Mouse (Mus musculus) naive thymus-derived CD4-positive, alpha-beta T cell, adult 2 months (primary cell): ENCODE data around the gene Ugt1a7c.
A peak's percentile ranks its signal among the peaks of the same experiment; 100 is the strongest.
"Not testable (repeated sequence)": the region's sequence is repeated elsewhere in the genome, so short reads cannot be mapped to it uniquely, and the experiment has no call there.

ENCODE experiments used
- DNase-seq: peaks from one replicate; pipeline ENCODE4 v3.0.0-alpha.2; 2011; ENCODE audit warnings: low read depth

Ugt1a7c gene

DNA sequence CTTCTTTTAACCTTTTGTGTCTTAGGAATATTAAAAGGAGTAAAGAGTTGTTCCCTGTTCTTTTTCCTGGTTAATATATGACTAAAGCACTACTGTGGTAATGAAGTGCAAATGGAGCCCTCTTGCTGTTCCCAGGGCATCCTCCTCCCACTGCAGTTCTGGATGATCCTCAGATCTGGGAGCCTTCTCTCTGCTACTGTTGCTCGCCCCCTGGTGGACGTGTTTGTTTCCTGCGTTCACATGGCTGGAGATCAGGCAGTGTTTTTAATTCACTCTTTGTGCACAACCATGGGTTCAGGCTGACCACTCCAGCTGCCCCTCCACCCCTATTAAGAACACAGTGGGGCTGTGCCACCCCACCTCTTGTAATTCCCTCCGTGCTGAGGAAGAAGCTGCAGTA is 25.7 kb downstream of the Ugt1a7c start:
- not testable (repeated sequence) for DNase-seq

DNA sequence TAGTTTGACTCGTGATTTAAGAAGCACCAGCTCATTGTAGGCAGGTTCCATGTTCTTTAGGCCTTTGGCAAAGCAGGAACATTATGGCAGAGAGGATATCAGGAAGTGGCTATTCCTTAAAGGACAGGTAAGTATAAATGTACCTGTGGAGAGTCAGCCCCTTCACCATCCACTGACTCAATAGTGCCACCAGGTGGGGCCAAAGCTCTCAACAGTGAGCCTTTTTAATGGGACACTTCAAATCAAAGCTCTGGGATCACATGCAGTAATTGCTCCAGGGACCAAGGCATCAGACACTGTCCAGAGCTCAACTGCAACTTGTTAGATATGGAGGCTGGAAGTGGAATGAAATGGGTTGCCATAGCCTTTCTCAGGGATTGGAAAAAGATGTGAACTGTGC is 26.7 kb downstream of the Ugt1a7c start:
- not testable (repeated sequence) for DNase-seq

DNA sequence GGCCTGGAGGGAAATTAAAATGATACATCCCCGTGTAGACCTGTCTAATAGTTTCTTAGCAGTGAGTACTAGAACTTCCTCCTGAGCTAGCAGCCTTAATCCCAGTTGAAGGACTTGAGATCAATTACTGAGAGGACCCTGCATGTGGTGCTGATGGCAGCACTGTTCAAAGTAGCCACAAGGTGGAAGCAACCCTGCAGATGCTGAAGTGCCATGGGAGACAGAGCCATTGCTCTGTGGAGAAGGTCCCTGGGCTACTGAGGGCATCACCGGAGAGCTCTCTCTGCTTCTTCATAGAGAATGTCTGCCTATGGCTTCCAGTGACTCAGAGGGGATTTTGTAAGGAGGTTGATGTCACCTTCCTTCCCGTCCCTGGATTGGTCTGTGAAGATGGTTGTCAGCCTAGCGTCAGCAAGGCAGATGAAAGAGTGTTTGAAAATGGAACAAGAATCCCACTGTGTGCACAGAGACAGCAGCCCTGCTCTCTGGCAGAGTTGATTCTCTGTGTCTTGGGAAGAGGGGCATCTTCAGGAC is 31.0 kb downstream of the Ugt1a7c start:
- DNase-seq, result not testable (repeated sequence)

DNA sequence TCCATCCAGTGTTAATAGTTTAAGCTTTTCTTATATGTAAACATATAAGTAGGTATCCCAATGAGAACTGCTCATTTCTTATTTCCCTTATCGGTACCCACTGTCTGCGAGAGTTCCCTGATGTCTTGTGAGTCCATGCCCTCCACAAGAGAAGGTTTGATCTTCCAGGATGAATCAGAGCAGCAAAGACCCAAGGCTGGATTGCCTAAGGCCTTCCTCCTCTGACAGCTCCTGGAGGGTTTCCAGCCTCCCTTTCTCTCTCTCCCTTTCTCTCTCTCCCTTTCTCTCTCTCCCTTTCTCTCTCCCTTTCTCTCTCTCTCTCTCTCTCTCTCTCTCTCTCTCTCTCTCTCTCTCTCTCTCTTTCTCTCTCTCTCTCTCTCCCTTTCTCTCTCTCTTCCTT is 34.2 kb downstream of the Ugt1a7c start:
- DNase-seq, result not testable (repeated sequence)

DNA sequence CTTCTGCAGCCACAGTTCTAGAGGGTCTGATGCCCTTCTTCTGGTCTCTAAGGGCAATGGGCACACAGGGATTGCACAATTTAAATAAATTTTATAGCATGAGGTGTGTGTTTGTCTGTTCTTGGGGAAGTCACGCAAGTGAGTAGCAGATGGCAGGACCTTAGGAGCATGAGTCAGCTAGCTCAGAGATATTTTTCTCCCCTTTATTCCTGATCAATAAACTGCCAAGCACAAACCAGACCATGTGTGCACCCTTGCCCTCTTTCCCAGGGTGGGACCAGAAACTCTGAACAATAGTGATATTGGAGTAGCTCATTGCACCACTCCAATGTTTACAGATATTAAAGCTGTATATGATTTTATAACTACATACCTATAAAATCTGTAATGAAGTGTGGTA is 35.4 kb downstream of the Ugt1a7c start:
- DNase-seq, result not testable (repeated sequence)

DNA sequence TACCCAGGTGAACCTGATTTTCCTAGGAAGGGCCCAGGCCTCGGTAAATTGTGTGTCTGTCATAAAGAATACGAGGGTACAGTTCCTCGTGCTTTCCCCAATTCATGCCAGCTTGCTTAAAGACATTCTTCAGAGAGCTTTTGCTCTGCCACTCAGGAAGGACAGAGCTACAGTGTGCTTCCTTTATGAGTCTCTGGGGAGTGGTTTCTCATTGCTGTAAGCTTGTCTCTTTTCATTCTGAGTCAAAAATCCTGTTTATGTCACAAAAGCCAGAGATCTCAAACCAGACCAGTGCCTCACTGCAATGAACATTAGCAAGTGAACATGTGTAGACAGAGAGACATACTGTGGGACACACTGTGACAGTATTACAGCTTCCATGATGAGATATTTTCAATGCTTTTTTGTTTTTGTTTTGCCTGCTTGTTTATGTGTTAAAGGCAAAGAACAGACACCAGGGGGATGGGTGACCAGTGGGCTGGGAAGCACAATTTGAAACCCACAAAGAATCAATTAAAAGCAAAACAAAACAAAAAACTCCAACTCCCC is 39.1 kb downstream of the Ugt1a7c start:
- DNase-seq, result no peak

DNA sequence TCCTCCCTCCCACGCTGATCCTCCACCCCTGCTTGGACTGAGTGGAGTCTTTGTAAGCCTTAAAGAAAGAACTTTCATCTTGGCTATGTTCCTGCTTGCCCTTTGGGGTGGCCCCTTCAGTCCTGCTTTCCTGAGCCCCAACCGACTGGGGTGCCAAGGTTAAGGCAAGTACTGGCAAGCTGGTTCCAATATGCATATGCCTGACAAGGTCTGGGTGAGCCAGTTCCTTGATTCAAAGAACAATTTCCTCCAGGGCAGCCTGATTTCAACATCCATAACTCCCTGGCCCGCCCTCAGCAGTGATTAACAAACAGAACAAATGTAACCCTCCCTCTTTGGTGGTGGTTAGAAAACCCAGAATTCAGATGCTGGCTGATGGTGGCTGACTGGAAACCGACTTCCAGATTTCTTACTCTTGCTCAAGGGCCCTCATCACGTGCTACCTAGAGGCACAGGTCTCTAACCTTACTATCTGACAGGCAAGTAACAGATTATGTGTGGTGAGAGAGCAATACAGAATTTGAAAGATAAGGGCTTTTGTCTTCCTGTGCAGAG is 39.7 kb downstream of the Ugt1a7c start, which contains the start of gene Ugt1a6a:
Ugt1a6a (plus strand) TSS at position 353 of the 555 bp plus-strand sequence.
- DNase-seq, result not testable (repeated sequence)

DNA sequence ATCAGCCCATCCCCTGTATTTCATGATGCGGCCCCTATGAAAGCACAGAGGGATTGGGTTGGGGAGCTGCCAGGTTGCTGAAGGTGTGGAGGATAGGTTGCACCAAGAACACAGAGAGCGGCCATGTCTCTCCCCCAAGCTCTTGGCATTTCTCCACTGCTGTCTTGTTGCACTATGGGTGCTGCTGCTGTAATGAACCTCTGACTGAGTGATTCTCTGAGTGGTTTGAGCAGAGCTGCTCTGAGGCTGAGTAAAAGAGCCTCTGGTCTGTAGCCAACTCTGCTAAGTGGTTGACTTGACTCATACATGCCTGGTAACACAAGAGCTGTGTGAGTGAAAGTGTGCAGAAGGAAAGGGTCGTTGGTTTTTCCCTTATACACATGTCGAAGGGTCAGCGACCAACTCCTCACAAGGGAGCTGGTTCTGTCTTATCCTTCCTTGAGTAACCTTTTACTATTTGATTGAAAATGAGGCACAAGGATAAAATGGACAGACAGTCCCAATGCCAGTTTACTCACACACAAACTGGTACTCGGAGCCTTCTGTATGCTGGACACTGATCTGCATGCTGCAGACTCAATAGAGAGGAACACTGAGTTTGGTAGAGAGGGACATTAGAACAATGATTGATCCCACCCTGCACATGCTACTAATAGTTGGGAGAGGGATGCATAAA is 40.5 kb downstream of the Ugt1a7c start:
- not testable (repeated sequence) for DNase-seq

DNA sequence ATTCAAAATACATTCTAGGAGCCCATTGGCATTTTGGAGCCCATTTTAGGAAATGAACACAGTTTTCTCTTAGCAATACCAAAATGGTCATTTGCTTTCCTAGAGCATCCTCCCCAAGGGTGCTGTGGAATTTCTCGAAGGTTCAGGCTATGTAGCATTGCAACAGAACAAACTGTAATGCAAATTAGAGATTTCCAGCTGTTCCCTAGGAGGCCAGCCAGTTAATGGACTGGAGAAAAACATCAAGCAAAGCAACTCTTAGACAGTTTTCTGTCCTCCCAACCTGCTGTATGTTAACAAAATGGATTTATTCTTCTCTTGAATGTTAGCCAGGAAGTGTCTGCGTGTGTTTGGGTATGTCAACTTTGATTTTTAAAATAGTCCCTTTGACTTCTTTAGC is 41.8 kb downstream of the Ugt1a7c start:
- no peak for DNase-seq

DNA sequence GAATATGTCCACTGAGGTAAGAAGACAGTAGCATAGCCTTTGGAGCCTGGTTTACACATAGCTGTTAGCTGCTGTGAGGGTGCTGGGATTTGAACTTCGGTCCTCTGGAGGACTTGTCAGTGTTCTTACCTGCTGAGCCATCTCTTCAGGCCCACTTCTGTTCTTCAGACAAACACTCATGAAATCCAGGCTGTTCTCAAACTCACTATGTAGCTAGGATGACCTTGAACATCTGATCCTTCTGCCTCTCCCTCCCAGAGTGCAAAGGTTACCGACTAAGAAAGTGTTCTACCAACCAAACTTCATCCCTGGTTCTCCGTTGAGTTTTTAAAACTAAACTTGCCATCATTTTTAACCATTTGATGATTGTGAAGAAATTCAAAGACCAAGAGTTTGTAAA is 42.4 kb downstream of the Ugt1a7c start:
- DNase-seq, result no peak

DNA sequence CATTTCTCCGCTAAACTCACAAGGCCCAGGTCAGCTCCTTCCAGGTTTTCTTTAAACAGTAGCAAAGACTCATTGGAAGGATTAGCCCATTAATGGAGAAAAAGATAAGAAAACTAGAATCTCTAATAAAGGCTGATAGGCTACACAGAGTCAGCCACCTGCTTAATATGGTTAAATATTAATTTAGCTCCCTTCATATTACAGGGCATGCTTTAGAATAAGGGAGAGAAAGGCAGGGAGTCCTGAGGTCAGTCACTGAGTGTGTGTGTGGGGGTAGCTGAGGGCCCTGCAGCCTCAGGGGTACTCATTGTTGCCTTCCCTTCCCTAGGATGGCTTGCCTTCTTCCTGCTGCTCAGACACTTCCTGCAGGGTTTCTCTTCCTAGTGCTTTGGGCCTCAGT is 43.3 kb downstream of the Ugt1a7c start:
- DNase-seq, result no peak

DNA sequence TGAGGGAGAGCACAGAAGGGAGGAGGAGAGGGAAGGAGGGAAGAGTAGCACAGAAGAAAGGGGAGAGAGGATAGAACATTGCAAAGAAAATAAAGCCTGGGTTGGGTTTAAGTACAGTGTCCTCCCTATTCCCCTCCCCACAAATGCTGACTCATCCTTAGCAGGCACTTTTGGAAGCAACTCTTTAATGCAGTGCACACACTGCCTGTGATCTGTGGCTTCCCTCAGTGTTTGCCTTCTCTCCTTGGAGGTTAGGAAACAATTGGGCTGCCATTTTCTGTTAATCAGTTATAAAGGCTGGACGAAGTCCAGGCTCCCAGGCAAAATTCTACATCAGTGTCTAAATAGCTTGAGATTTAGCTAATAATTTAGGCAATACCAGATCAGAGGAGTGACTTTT is 45.6 kb downstream of the Ugt1a7c start:
- not testable (repeated sequence) for DNase-seq

DNA sequence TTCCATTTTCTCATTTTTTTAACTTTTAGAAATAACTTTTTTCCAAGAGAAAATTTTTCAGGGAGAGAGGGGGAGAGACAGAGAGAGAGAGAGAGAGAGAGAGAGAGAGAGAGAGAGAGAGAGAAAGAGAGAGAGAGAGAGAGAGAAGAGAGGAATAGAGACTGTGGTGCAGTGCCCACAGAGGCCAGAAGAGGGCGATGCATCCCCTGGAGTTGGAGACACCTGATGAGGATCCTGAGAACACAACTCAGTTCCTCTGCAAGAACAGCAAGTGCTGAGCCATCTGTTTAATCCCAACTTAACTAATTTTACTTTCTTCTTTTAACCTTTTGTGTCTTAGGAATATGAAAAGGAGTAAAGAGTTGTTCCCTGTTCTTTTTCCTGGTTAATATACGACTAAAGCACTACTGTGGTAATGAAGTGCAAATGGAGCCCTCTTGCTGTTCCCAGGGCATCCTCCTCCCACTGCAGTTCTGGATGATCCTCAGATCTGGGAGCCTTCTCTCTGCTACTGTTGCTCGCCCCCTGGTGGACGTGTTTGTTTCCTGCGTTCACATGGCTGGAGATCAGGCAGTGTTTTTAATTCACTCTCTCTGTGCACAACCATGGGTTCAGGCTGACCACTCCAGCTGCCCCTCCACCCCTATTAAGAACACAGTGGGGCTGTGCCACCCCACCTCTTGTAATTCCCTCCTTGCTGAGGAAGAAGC is 49.3 kb downstream of the Ugt1a7c start:
- DNase-seq, result peak; percentile 29

DNA sequence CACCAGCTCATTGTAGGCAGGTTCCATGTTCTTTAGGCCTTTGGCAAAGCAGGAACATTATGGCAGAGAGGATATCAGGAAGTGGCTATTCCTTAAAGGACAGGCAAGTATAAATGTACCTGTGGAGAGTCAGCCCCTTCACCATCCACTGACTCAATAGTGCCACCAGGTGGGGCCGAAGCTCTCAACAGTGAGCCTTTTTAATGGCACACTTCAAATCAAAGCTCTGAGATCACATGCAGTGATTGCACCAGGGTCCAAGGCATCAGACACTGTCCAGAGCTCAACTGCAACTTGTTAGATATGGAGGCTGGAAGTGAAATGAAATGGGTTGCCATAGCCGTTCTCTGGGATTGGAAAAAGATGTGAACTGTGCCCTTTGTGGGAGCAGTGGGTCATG is 50.4 kb downstream of the Ugt1a7c start:
- DNase-seq, result not testable (repeated sequence)

DNA sequence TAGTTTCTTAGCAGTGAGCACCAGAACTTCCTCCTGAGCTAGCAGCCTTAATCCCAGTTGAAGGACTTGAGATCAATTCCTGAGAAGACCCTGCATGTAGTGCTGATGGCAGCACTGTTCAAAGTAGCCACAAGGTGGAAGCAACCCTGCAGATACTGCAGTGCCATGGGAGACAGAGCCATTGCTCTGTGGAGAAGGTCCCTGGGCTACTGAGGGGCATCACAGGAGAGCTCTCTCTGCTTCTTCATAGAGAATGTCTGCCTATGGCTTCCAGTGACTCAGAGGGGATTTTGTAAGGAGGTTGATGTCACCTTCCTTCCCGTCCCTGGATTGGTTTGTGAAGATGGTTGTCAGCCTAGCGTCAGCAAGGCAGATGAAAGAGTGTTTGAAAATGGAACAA is 55.3 kb downstream of the Ugt1a7c start:
- not testable (repeated sequence) for DNase-seq

DNA sequence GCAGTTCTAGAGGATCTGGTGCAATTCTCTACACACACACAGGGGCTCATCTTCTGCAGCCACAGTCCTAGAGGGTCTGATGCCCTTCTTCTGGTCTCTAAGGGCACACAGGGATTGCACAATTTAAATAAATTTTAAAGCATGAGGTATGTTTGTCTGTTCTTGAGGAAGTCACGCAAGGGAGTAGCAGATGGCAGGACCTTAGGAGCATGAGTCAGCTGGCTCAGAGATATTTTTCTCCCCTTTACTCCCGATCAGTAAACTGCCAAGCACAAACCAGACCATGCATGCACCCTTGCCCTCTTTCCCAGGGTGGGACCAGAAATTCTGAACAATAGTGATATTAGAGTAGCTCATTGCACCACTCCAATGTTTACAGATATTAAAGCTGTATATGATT is 63.6 kb downstream of the Ugt1a7c start:
- no peak for DNase-seq

DNA sequence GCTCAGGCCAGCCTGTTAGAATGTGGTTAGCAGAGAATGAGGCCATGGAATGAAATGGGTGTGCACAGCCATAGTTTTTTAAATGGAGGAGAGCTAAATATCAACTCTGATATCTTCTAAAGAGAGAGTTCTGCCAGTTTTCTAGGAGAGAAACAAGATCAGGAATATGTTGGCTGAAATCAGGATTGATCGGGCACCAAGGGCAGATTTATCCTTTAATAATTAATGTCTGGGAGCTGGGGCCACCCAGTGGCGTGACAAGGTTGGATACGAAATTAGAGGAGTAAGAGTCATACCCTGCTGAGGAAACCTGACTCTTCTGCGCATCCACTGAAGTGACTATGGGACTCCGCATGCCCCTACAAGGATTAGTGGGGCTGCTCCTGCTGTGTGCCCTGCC is 70.8 kb downstream of the Ugt1a7c start, which contains the start of gene Ugt1a5:
Ugt1a5 (plus strand) TSS at position 302 of the 400 bp plus-strand sequence.
- DNase-seq, result no peak

DNA sequence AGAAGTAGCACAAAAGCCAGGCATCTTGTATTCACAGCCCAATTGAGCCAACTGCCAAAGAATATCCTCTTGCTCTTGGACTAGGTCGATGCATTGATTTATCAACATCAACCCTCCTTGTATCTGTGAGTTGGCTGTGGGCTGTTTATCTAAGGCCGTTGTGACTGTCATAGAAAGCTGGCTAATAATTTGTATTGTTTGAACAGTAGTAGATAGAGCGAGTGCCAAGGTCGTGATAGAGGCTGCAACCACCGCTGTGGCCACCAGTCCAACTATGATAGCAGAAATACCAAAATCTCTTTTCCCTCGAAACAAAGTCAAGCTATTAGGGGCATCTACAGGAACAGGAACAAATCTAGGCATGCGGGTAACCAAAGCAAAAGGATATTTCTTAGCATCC is 77.3 kb downstream of the Ugt1a7c start:
- not testable (repeated sequence) for DNase-seq

DNA sequence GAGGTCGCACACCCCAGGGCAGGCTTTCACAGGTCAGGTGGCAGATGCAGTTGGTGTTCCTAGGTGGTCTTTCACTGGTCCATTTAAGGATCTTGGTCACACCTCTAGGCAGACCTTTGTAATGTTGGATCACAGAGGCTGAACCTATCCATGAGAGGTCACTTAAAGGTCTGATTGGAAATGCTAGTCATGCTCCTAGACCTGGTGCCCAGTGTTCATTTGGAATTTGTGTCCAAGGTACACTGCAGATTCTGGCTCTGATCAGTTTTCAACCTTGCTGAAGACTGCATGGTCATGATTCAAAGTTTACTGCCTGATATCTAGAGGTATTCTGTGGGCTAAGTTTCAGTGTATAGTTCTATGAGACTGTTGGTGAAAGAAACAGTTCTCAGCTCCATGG is 84.8 kb downstream of the Ugt1a7c start:
- DNase-seq, result no peak

DNA sequence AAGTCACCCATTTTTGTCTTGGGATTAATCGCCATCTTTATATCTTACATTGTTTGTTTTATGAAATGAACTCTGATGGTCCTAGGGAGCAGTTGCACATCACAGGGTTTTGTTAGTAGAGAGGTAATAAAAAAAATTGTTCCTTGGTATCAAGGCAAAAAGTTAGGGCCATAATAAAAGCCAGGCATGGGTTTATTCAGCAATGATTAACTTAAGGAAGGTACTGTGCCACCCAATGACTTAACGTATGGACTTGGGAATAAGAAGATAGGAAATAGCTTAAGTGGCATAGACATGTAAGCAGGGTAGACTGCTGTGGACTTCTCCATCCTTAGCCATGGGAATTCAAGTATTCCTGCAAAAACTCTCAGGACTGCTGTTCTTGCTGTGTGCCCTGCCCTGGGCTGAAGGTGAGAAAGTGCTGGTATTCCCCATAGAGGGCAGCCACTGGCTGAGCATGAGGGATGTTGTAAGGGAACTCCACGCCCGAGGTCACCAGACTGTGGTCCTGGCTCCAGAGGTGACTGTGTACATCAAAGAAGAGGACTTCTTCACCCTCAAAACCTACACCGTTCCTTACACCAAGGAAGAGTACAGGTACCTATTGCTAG is 91.6 kb downstream of the Ugt1a7c start:
- DNase-seq, result no peak

DNA sequence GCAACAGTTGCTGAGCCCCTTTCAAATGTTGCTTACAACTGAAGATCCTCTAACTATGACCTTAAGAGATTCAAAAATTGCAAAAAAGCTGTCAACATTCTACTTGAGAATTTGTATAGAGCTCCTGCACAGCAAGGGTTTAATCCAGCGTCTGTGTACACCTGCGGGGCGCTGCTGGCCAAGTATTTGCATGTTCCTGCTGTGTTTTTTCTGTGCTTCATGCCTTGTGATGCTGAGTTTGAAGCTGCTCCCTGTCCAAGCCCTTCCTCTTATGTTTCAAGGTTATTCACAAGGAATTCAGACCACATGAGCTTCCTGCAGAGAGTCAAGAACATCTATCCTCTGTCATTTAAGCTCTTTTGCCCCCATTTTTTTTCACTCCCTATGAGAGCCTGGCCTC is 97.3 kb downstream of the Ugt1a7c start:
- DNase-seq, result no peak

DNA sequence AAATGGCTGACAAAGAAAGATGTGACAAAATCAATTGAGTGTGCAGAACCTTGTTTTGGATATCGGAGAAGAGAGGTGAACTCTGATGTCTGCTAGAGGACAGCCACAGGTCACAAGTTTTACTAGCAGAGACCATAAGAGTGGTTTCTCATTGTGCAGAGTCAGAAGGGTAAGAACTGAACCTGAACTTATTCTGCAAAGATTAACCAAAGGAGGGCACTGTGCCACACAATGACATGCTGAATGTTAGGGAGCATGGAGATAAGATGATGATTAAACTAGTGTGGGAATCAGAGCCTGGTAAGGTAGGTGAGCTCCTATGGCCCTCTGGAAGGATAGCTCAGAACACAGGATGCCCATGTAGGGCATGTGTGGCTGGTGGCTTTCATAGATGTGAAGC is 100.8 kb downstream of the Ugt1a7c start:
- no peak for DNase-seq
